Mouse (Mus musculus) hindbrain, postnatal 0 days (tissue): ENCODE results near the gene Exoc2. TPM values are rescaled to one million over a fixed set of nuclear protein-coding genes. Genes with fewer than 3 reads are reported as not detected.

Source experiments
- ATAC-seq: fragments of 200-750 bp; cut with Nextera tagmentation; 2 replicates; pipeline ENCODE4 v1.8.0; 2017; ENCODE audit warnings: mild to moderate bottlenecking, moderate TSS enrichment, moderate library complexity
- DNase-seq: peaks from one replicate; pipeline ENCODE4 v3.0.0-alpha.2; 2015; ENCODE audit warnings: low spot score
- H3K27ac ChIP-seq: fragments of 300-500 bp; sonication (generic); 2 replicates; pipeline ENCODE4 v1.5.1; 2014; ENCODE audit warnings: mild to moderate bottlenecking
- H3K27me3 ChIP-seq: fragments of 300-500 bp; sonication (generic); 2 replicates; pipeline ENCODE4 v1.6.1; 2014; ENCODE audit warnings: low read length, mixed read lengths; ENCODE audit not compliant: insufficient read depth
- H3K36me3 ChIP-seq: fragments of 300-500 bp; sonication (generic); 2 replicates; pipeline ENCODE4 v1.6.1; 2014; ENCODE audit warnings: low read length, mixed read lengths; ENCODE audit not compliant: insufficient read depth
- H3K4me1 ChIP-seq: fragments of 300-500 bp; sonication (generic); 2 replicates; pipeline ENCODE4 v1.6.1; 2014; ENCODE audit warnings: antibody characterized with exemption, low read length, mixed read lengths; ENCODE audit not compliant: insufficient read depth
- H3K4me2 ChIP-seq: fragments of 300-500 bp; sonication (generic); 2 replicates; pipeline ENCODE4 v1.6.1; 2014; ENCODE audit warnings: low read depth, mild to moderate bottlenecking, low read length, moderate library complexity, mixed read lengths
- H3K4me3 ChIP-seq: fragments of 300-500 bp; sonication (generic); 2 replicates; pipeline ENCODE4 v1.5.1; 2014; ENCODE audit warnings: low read length
- H3K9ac ChIP-seq: fragments of 300-500 bp; sonication (generic); replicated peaks from 2 replicates; pipeline ENCODE4 v1.6.1; 2014; ENCODE audit warnings: mild to moderate bottlenecking, low read length, moderate library complexity, mixed read lengths
- H3K9me3 ChIP-seq: fragments of 300-500 bp; sonication (generic); 2 replicates; pipeline ENCODE4 v1.6.1; 2016; ENCODE audit warnings: low read length, mixed read lengths
- CTCF ChIP-seq: IDR thresholded peaks from 2 replicates; pipeline ENCODE4 v1.5.1; 2016; ENCODE audit warnings: antibody characterized with exemption, control low read depth, low read depth
- WGBS: fragments of 180-500 bp; shearing (Covaris S2); extraction: QIAGEN DNeasy Blood & Tissue Kit; methylation state at CpG from one replicate; pipeline ENCODE4 v1.1.7; 2014; 5-methylcytosine and 5-hydroxymethylcytosine counted together
- polyA plus RNA-seq: library from polyadenylated mRNA; unstranded; fragments of >200 nt; fragmentation: Nextera tagmentation; extraction: Ambion mirVana; gene quantifications from 2 replicates; pipeline ENCODE4 v1.2.1, GENCODE M21; 2015
- total RNA-seq: library from RNA; depleted of rRNA; stranded (reverse); fragments of >200 nt; gene quantifications from 2 replicates; pipeline ENCODE4 v1.2.3, GENCODE M21; 2014

Gene Exoc2
- total and polyA plus RNA-seq, 2 experiments from 2014 or later: 36.5 to 41.7 TPM

GRCm38 (mm10) chr13:30836342-30836741, 137.6 kb downstream of the Exoc2 start:
- TF ChIP-seq CTCF: no peak
- DNase-seq (no peak), ATAC-seq (no peak)
- H3K4me2 ChIP-seq: no peak overlapping the region
- H3K4me3 ChIP-seq: no peak overlapping the region
- no peaks in the 10 kb centered on the region for H3K9me3 ChIP-seq
- WGBS: 93% methylated on average over 1 of the region's 1 CpGs
- H3K4me1 ChIP-seq: no peaks in the 10 kb centered on the region
- no peak overlapping the region for H3K27ac ChIP-seq
- H3K36me3 ChIP-seq: no peaks in the 10 kb centered on the region; the same call in 1 of the 2 replicates
- H3K9ac ChIP-seq: no peak overlapping the region
- no peaks in the 10 kb centered on the region for H3K27me3 ChIP-seq

GRCm38 (mm10) chr13:30834859-30835258, 139.0 kb downstream of the Exoc2 start:
- no peaks in the 10 kb centered on the region for H3K27me3 ChIP-seq
- H3K9ac ChIP-seq: no peak overlapping the region
- no peaks in the 10 kb centered on the region for H3K4me1 ChIP-seq
- no peak overlapping the region for H3K4me2 ChIP-seq
- 87% methylated on average over 9 of the region's 9 CpGs for WGBS
- no peaks in the 10 kb centered on the region; the same call in 1 of the 2 replicates for H3K36me3 ChIP-seq
- ATAC-seq (no peak), DNase-seq (no peak)
- H3K4me3 ChIP-seq: no peak overlapping the region
- H3K27ac ChIP-seq: no peak overlapping the region
- TF ChIP-seq CTCF: no peak
- H3K9me3 ChIP-seq: no peaks in the 10 kb centered on the region

- WGBS: 81% methylated on average over 6 of the region's 6 CpGs
- Histone ChIP-seq H3K36me3 (no peaks in the 10 kb centered on the region; the same call in 1 of the 2 replicates), H3K9ac (no peak overlapping the region), H3K4me3 (no peak overlapping the region), H3K27me3 (no peaks in the 10 kb centered on the region), H3K4me1 (no peaks in the 10 kb centered on the region), H3K9me3 (no peaks in the 10 kb centered on the region), H3K4me2 (no peak overlapping the region), H3K27ac (no peak overlapping the region)
- TF ChIP-seq CTCF: no peak
- ATAC-seq (no peak), DNase-seq (no peak)
Measured at GRCm38 (mm10) chr13:30834349-30834748, 139.5 kb downstream of the Exoc2 start.

GRCm38 (mm10) chr13:30833476-30834149, 140.3 kb downstream of the Exoc2 start:
- no peak overlapping the region for H3K9ac ChIP-seq
- no peaks in the 10 kb centered on the region for H3K9me3 ChIP-seq
- no peaks in the 10 kb centered on the region; the same call in 1 of the 2 replicates for H3K36me3 ChIP-seq
- H3K4me1 ChIP-seq: no peaks in the 10 kb centered on the region
- no peaks in the 10 kb centered on the region for H3K27me3 ChIP-seq
- DNase-seq: no peak
- ATAC-seq: no peak
- no peak for TF ChIP-seq CTCF
- WGBS: 80% methylated on average over 6 of the region's 6 CpGs
- H3K27ac ChIP-seq: no peak overlapping the region
- H3K4me3 ChIP-seq: no peak overlapping the region
- no peak overlapping the region for H3K4me2 ChIP-seq

GRCm38 (mm10) chr13:30831369-30831768, 142.5 kb downstream of the Exoc2 start:
- H3K9me3 ChIP-seq: no peaks in the 10 kb centered on the region
- 79% methylated on average over 6 of the region's 6 CpGs for WGBS
- H3K27ac ChIP-seq: no peak overlapping the region
- no peaks in the 10 kb centered on the region for H3K4me1 ChIP-seq
- DNase-seq: no peak
- H3K4me3 ChIP-seq: no peak overlapping the region
- no peak overlapping the region for H3K9ac ChIP-seq
- H3K27me3 ChIP-seq: no peaks in the 10 kb centered on the region
- ATAC-seq: no peak
- H3K4me2 ChIP-seq: no peak overlapping the region
- TF ChIP-seq CTCF: no peak
- no peaks in the 10 kb centered on the region; the same call in 1 of the 2 replicates for H3K36me3 ChIP-seq

- DNase-seq: no peak
- Histone ChIP-seq H3K4me2 (no peak overlapping the region), H3K9me3 (no peaks in the 10 kb centered on the region), H3K36me3 (peaks cover 13% of the 10 kb centered on the region; the same call in 1 of the 2 replicates), H3K27ac (no peak overlapping the region), H3K27me3 (no peaks in the 10 kb centered on the region), H3K4me3 (no peak overlapping the region), H3K4me1 (no peaks in the 10 kb centered on the region), H3K9ac (no peak overlapping the region)
- TF ChIP-seq CTCF: no peak
- ATAC-seq: no peak
- 91% methylated on average over 7 of the region's 7 CpGs for WGBS
Measured at GRCm38 (mm10) chr13:30826511-30826910, 147.4 kb downstream of the Exoc2 start.

- H3K27me3 ChIP-seq: no peaks in the 10 kb centered on the region
- no peaks in the 10 kb centered on the region for H3K9me3 ChIP-seq
- no peak overlapping the region for H3K27ac ChIP-seq
- no peak overlapping the region for H3K4me3 ChIP-seq
- TF ChIP-seq CTCF: no peak
- DNase-seq (no peak), ATAC-seq (no peak)
- no peaks in the 10 kb centered on the region for H3K4me1 ChIP-seq
- no peak overlapping the region for H3K9ac ChIP-seq
- no peak overlapping the region for H3K4me2 ChIP-seq
- 82% methylated on average over 3 of the region's 3 CpGs for WGBS
- H3K36me3 ChIP-seq: peaks cover 13% of the 10 kb centered on the region; the same call in 1 of the 2 replicates
Measured at GRCm38 (mm10) chr13:30824903-30825302, 149.0 kb downstream of the Exoc2 start.
